Mouse (Mus musculus) c-Kit-negative CD71-positive TER-119-positive erythroid progenitor cells, embryonic 14.5 days (primary cell): ENCODE measurements at regions not wholly inside any gene's neighbourhood (a gene's known extent, or its start where the extent isn't known, plus 50 kb on each side); places are given as distances from the start of the nearest gene placed in this dataset.
"Not testable (repeated sequence)": the region's sequence is repeated elsewhere in the genome, so short reads cannot be mapped to it uniquely, and the experiment has no call there.

ENCODE experiments used
- DNase-seq: peaks from one replicate; pipeline ENCODE4 v3.0.0-alpha.2; 2013; ENCODE audit warnings: low read depth, low spot score

GRCm38 (mm10) chr8:19976461-19976860 lies 73.3 kb downstream of the Gm31371 start:
- DNase-seq, result not testable (repeated sequence)

DNA sequence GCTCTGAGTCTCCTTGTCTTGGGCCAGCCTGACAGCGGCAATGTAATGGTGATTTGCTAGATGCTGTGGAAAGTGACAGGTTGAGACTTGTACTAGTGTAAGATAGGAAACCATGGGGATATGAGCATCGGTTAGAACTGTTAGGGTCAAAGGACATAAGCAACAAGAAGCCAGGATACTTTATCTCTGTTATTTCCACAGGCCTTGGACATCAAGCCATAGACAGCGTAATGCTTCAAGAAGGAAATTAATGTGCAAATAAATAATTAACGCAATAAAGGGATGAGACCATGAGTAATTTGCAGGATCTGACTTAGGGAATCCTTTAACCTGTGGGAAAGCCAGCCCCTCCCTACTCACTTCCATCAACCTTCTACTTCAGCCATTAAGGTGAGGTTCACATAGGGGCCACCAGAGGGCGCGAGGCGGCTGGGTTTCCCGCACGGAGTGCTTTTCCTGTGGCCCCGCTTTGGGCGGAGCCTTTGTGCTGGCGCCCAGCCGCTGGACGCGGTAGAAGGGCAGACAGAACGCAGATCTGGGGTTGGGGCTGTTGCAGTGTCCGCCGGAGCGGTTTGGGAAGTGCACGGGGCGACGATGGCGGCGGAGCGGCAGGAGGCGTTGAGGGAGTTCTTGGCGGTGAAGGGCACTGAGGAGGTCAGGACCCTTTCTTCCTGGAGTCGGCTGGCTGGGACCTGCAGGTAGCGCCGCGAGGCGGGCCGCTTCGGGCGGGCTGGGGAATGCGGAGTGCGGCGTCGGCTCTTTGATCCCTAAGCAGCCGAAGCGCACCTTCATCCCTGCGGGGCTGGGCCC lies 76.5 kb downstream of the Gm31371 start:
- DNase-seq, result peak; percentile 54

DNA sequence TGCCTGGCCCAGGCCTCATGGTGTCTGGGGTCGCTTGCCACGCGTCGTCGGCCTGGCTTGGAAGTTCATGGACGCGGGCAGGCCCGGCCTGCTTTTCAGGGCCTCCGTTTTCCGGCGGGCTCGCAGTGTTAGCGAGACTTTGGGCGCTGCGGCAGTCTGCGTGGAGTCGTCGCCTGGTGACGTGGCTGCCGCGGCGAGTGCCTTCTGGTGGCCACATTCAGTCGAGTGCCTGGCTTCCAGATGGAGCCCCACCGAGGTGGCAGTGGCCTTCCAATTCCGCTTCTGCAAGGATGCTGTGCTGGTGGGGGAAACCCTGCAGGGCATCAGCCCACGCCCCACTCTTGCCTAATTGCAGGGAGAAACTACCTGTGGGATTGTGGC lies 77.1 kb downstream of the Gm31371 start:
- not testable (repeated sequence) for DNase-seq

DNA sequence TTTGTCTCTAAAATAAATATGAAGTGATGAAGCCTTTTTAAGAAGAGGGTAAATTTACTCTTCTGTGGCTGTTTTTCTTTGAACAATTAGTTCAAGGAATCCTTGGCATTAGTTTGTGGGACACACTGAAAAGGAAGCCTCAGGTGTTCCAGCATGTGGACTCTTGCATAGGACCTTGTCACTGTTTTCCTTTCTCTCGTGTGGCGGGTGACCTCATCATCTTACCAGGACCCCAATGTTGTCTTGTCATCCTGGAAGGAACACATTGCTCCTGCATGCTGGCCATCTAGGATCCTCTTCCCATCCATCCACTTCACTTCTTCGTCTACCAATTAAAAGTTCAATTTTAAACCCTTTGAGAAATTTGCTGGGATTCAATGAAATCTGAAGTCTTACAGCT lies 104.9 kb downstream of the Gm31371 start:
- DNase-seq, result not testable (repeated sequence)

- not testable (repeated sequence) for DNase-seq
These were observed 107.8 kb downstream of the Gm31371 start for GRCm38 (mm10) chr8:20010947-20011346.

DNA sequence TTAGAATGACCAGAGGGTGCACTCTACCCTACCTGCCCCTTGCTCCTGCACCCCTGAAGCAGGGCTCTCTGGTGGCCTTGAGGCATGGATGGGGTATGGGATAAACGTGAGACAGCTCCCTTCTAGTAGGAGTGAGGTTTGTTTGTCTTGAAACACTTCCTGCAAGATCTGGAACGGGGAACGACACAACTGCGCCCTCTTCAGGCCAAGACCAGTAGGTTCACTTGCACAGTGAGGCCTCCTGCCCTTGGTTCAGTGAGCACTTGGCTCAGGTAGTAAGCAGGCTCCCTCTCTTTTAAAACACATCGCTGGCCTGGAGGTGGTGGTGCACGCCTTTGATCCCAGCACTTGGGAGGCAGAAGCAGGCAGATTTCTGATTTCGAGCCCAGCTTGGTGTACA lies 110.1 kb downstream of the Gm31371 start:
- not testable (repeated sequence) for DNase-seq

- DNase-seq, result not testable (repeated sequence)
These were observed 111.4 kb downstream of the Gm31371 start for GRCm38 (mm10) chr8:20014451-20015130.

- not testable (repeated sequence) for DNase-seq
These were observed 112.4 kb downstream of the Gm31371 start for GRCm38 (mm10) chr8:20015411-20016081.

DNA sequence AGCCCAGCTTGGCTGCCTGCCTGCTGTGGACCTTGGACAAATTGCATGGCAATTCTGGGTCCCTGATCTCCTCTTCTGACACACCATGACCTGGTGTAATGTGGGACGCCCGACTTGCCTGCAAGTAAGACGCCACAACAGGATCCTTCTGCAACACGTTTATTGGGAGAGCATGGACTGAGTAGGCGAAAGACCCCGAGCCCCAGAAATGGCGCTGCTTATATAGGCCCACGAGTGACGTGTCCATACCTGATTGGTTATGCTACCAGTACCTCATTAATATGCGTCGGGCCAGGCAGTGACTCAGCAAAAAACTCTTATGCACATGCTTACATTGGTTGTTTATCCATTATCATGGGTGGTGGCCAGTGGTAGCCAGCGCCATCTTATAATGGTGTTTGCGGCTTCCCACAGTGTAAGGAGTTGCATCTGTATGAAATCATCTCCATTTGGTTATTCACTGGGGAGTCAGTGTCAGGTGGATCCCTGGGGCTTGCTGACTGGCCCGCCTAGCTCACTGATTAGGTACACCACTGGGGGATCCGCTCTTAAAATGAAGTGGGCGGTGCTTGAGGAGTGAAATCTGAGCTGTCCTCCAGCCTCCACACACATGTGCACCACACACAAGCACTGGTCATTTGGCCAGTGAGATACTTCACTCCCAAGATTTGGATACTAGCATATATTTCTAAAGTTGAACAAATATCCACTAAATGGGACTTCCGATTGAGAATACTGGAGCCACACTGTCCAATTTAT lies 113.1 kb downstream of the Gm31371 start:
- DNase-seq, result not testable (repeated sequence)

- DNase-seq, result not testable (repeated sequence)
These were observed 122.3 kb downstream of the Gm31371 start for GRCm38 (mm10) chr8:20025521-20025920.

DNA sequence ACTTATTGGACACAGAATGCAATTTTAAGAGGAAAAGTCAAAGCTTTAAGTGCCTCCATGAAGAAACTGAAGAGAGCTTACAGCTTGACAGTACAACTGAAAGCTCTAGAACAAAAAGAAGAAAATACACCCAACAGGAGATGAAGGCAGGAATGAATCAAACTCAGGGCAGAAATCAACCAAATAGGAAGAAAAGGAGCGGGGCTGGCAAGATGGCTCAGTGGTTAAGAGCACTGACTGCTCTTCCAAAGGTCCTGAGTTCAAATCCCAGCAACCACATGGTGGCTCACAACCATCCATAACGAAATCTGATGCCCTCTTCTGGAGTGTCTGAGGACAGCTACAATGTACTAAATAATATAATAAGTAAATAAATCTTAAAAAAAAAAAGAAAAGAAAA lies 124.8 kb downstream of the Gm31371 start:
- DNase-seq, result not testable (repeated sequence)

DNA sequence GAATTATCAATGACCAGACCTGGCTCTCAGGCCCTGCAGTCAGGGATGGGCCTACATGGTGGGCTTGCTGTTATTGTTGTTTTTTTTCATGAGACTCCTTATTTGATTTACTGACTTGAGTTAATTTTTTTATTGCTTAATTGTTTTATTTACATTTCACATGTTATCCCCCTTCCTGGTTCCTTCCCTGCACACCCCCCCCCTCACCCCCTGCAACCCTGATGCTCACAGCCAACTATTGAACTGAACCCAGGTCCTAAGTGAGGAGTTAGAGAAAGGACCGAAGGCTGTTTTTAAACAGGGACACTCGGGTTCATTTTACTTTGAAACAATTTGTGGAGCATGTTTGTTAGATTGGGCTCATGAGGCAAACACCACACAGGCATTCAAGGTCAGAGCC lies 126.9 kb downstream of the Gm31371 start:
- not testable (repeated sequence) for DNase-seq

DNA sequence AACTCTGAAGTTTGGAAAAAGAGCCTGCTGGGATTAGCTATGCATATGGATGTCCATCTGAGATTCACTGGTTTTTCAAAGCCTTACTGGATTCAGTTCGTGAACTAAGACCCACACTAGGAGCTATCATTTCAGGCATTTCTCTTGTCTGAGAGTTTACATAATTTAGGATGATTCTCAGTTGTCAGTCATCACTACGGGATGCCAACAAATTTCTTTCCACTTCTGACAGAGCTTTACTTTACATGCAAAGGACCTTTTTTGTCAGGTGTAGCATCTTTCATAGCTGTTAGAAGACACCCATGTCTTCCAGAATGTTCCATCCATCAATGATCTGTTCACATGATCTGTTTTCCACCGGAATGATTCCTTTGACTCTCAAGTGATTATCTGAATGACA lies 154.4 kb downstream of the Gm31371 start:
- DNase-seq, result not testable (repeated sequence)

DNA sequence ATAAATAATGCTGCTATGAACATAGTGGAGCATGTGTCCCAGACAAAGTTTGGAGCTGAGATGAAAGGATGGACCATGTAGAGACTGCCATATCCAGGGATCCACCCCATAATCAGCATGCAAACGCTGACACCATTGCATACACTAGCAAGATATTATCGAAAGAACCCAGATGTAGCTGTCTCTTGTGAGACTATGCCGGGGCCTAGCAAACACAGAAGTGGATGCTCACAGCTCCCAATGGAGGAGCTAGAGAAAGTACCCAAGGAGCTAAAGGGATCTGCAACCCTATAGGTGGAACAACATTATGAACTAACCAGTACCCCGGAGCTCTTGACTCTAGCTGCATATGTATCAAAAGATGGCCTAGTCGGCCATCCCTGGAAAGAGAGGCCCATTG lies 194.9 kb downstream of the Gm31371 start:
- DNase-seq, result not testable (repeated sequence)

DNA sequence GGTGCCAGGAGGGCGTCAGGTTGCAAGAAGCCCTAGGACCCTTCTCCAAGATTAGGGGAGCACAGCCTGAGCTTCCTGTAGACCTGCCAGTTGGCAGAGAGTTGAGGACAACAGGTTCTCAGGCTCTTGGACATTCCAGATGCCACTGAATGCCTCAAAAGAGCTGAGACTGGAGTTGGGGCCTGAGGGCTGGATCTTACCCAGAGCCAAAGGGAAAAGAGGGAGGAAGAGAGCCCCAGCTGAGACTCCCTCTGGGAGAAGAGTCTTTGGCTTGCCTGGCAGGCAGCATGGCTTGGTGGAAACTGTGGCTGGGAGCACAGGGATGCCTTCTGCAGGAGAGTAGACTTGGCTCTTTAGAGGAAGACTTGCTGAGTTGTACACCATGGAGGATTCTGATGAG lies 197.0 kb downstream of the Gm31371 start:
- DNase-seq, result not testable (repeated sequence)

DNA sequence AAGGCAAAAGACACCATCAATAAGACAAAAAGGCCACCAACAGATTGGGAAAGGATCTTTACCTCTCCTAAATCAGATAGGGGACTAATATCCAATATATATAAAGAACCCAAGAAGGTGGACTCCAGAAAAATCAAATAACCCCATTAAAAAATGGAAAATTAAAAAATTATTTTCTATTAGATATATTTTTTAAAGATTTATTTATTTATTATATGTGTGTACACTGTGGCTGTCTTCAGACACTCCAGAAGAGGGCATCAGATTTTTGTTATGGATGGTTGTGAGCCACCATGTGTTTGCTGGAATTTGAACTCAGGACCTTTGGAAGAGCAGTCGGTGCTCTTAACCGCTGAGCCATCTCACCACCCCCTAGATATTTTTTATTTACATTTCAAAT lies 199.2 kb downstream of the Gm31371 start:
- not testable (repeated sequence) for DNase-seq

DNA sequence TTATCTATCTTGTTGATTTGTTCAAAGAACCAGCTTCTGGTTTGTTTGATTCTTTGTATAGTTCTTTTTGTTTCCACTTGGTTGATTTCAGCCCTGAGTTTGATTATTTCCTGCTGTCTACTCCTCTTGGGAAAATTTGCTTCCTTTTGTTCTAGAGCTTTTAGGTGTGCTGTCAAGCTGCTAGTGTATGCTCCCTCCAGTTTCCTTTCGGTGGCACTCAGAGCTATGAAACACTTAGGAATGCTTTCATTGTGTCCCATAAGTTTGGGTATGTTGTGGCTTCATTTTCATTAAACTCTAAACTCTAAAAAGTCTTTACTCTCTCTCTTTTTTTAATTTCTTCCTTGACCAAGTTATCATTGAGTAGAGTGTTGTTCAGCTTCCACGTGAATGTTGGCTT lies 204.0 kb downstream of the Gm31371 start:
- not testable (repeated sequence) for DNase-seq

GRCm38 (mm10) chr8:20116785-20117184 lies 213.6 kb downstream of the Gm31371 start:
- DNase-seq, result not testable (repeated sequence)

GRCm38 (mm10) chr8:20119581-20119980 lies 216.4 kb downstream of the Gm31371 start:
- not testable (repeated sequence) for DNase-seq

DNA sequence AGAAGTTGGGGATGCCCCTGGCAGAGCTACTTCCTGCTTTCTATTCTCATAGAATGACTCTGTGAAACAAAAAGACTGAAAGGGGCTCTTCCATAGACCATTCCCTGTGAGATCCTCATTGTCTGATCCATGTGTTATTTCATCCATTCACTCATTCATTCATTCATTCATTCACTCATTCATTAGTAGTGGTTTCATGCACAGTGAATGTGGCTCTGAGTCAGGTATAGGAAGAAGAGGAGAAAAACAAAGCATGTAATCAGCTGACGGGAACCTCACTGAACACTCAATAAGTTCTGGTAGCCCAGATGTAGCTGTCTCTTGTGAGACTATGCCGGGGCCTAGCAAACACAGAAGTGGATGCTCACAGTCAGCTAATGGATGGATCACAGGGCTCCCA lies 217.0 kb downstream of the Gm31371 start:
- not testable (repeated sequence) for DNase-seq

DNA sequence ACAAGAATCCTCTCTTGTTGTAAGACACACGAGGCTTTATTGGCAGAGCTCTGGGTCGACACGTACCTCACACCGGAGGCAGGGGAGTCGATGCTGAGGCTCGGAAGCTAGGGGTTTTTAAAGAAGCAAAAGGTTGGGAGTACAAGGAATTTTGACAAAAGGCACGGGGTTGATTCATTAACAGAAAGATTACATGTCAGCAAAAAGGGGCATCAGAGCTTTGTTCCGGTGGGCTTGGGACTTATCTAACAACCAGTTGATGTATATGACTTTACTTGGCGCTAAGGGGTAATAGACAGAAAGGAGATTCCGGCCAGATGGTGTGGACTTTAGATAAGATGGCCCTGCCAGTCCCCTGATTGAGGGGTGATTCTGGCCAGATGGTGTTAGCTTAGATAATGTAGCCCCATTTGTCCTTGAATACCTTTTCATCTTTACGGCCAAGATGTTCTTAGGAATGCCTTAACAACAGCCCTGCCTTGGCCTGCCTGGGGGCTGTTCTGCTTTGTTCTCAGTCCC lies 218.3 kb downstream of the Gm31371 start:
- DNase-seq, result not testable (repeated sequence)
